Mouse (Mus musculus): ENCODE data around the gene Olfr488. TPM values are rescaled to one million over a fixed set of nuclear protein-coding genes. Genes with fewer than 3 reads are reported as not detected.
"Not testable (repeated sequence)": the region's sequence is repeated elsewhere in the genome, so short reads cannot be mapped to it uniquely, and the experiment has no call there.

Gene Olfr488
- polyA plus RNA-seq (2017; shearing (Covaris generic)), result not detected

GRCm38 (mm10) chr7:108258247-108258646 is at the start of gene Olfr488:
Gene Olfr488 (minus strand): TSS chr7:108258347.
- no peak for ATAC-seq

DNA sequence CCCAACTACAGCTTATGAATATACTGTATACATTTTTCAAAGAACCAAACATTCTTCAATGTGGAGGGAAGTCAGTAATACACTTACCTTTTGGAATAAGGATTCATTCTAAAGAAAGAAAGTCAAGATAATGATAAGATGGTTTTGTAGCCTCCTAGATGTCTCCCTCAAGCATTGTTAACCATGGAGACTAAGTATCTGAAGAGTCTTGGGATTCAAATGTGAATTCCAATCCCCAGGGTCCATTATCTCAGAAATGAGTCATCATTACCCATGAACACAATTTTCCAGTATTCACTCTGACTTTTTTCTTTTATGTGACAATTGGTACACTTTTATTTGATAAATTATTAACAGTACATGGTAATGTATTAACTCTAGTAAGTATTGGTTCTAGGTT is 30.7 kb upstream of the Olfr488 start, which contains the start of gene Olfr490:
Gene Olfr490, minus strand, starts transcription at position 101 of the 400 bp plus-strand sequence.
- ATAC-seq, result no peak

- no peak for ATAC-seq
Observed at GRCm38 (mm10) chr7:108233551-108233950, 24.6 kb downstream of the Olfr488 start.

DNA sequence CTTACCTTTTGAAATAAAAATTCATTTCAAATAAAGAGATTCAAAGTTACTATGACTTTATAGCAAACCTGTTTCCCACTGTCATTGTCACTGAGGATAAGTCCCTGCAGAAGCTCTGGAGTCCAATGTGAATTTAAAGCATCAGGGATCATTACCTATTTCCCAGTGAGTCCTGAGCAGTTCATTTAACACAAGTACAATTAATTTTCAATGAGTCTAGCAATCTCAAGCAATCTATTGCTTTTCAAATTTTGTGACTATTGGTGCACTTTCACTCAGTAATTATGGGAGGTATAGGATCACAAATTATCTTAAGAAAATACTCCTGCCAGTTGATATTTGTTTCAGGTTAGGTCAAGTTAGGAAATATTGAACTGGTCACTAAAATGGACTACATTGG is 43.6 kb downstream of the Olfr488 start, which contains the start of gene Olfr487:
Gene Olfr487, minus strand, starts transcription at position 101 of the 400 bp plus-strand sequence.
- not testable (repeated sequence) for ATAC-seq

Other genes with a start within 250 kb of the Olfr488 start
- gene Olfr478, start 224.4 kb downstream of the Olfr488 start, polyA plus RNA-seq (2017; shearing (Covaris generic)), result not detected
- gene Olfr479, start 207.7 kb downstream of the Olfr488 start, polyA plus RNA-seq (2017; shearing (Covaris generic)), result not detected
- gene Olfr480, start 191.0 kb downstream of the Olfr488 start, polyA plus RNA-seq (2017; shearing (Covaris generic)), result not detected
- gene Olfr481, start 178.5 kb downstream of the Olfr488 start, polyA plus RNA-seq (2017; shearing (Covaris generic)), result under 1 TPM in 1 of 3 experiments, not detected in 2; 0.29 TPM
- gene Olfr482, start 160.8 kb downstream of the Olfr488 start, polyA plus RNA-seq (2017; shearing (Covaris generic)), result under 1 TPM in 2 of 3 experiments, not detected in 1; 0.15 TPM
- not detected for gene Olfr483, start 157.5 kb downstream of the Olfr488 start, polyA plus RNA-seq (2017; shearing (Covaris generic))
- not detected for gene Olfr484, start 130.9 kb downstream of the Olfr488 start, polyA plus RNA-seq (2017; shearing (Covaris generic))
- gene Olfr485, start 98.5 kb downstream of the Olfr488 start, polyA plus RNA-seq (2017; shearing (Covaris generic)), result not detected
- gene Olfr486, start 85.6 kb downstream of the Olfr488 start, polyA plus RNA-seq (2017; shearing (Covaris generic)), result not detected
- gene Olfr487, start 43.7 kb downstream of the Olfr488 start, polyA plus RNA-seq (2017; shearing (Covaris generic)), result not detected
- gene Olfr490, start 30.6 kb upstream of the Olfr488 start, polyA plus RNA-seq (2017; shearing (Covaris generic)), result not detected
- not detected for gene Olfr491, start 55.1 kb upstream of the Olfr488 start, polyA plus RNA-seq (2017; shearing (Covaris generic))
- not detected for gene Olfr492, start 65.3 kb upstream of the Olfr488 start, polyA plus RNA-seq (2017; shearing (Covaris generic))
- gene Olfr493, start 88.6 kb upstream of the Olfr488 start, polyA plus RNA-seq (2017; shearing (Covaris generic)), result not detected
- not detected for gene Olfr494, start 107.0 kb upstream of the Olfr488 start, polyA plus RNA-seq (2017; shearing (Covaris generic))
- not detected for gene Olfr495, start 134.8 kb upstream of the Olfr488 start, polyA plus RNA-seq (2017; shearing (Covaris generic))
- not detected for gene Olfr497, start 162.1 kb upstream of the Olfr488 start, polyA plus RNA-seq (2017; shearing (Covaris generic))
- not detected for gene Olfr498, start 207.0 kb upstream of the Olfr488 start, polyA plus RNA-seq (2017; shearing (Covaris generic))

All from inflammation-experienced regulatory T-cells, adult 6 months (primary cell).